Mouse (Mus musculus) neural tube, embryonic 11.5 days (tissue): ENCODE measurements around the gene Brms1. TPM values are rescaled to one million over a fixed set of nuclear protein-coding genes. Genes with fewer than 3 reads are reported as not detected.
A peak's percentile ranks its signal among the peaks of the same experiment; 100 is the strongest.

ENCODE experiments used
- ATAC-seq: fragments of 200-750 bp; cut with Nextera tagmentation; 2 replicates; pipeline ENCODE4 v1.8.0; 2017; ENCODE audit warnings: moderate number of reproducible peaks, mild to moderate bottlenecking, moderate TSS enrichment, moderate library complexity; ENCODE audit not compliant: insufficient read depth, low FRiP score, low TSS enrichment
- DNase-seq: peaks from one replicate; pipeline ENCODE4 v3.0.0-alpha.2; 2015; ENCODE audit warnings: low spot score
- H3K27ac ChIP-seq: fragments of 300-500 bp; sonication (generic); 2 replicates; pipeline ENCODE4 v1.5.1; 2014; ENCODE audit warnings: low read depth, mild to moderate bottlenecking, low read length
- H3K27me3 ChIP-seq: fragments of 300-500 bp; sonication (generic); 2 replicates; pipeline ENCODE4 v1.6.1; 2014; ENCODE audit warnings: mild to moderate bottlenecking, low read length, mixed read lengths; ENCODE audit not compliant: control insufficient read depth, insufficient read depth
- H3K36me3 ChIP-seq: fragments of 300-500 bp; sonication (generic); 2 replicates; pipeline ENCODE4 v1.6.1; 2014; ENCODE audit warnings: mild to moderate bottlenecking, low read length, moderate library complexity, mixed read lengths; ENCODE audit not compliant: control insufficient read depth, insufficient read depth
- H3K4me1 ChIP-seq: fragments of 300-500 bp; sonication (generic); 2 replicates; pipeline ENCODE4 v1.6.1; 2014; ENCODE audit warnings: low read length, mixed read lengths; ENCODE audit not compliant: control insufficient read depth, insufficient read depth
- H3K4me2 ChIP-seq: fragments of 300-500 bp; sonication (generic); 2 replicates; pipeline ENCODE4 v1.6.1; 2014; ENCODE audit warnings: low read depth, mild to moderate bottlenecking, moderate library complexity
- H3K4me3 ChIP-seq: fragments of 300-500 bp; sonication (generic); 2 replicates; pipeline ENCODE4 v1.5.1; 2014; ENCODE audit warnings: low read depth, low read length
- H3K9ac ChIP-seq: fragments of 300-500 bp; sonication (generic); 2 replicates; pipeline ENCODE4 v1.6.1; 2014; ENCODE audit warnings: mild to moderate bottlenecking, low read length
- H3K9me3 ChIP-seq: fragments of 300-500 bp; sonication (generic); 2 replicates; pipeline ENCODE4 v1.6.1; 2016; ENCODE audit warnings: low read length; ENCODE audit not compliant: control insufficient read depth
- WGBS: fragments of 180-500 bp; shearing (Covaris S2); extraction: QIAGEN DNeasy Blood & Tissue Kit; methylation state at CpG from one replicate; pipeline ENCODE4 v1.1.7; 2014; 5-methylcytosine and 5-hydroxymethylcytosine counted together
- polyA plus RNA-seq: library from polyadenylated mRNA; unstranded; fragments of >200 nt; fragmentation: Nextera tagmentation; extraction: Ambion mirVana; gene quantifications from 2 replicates; pipeline ENCODE4 v1.2.1, GENCODE M21; 2014

Brms1 gene
- polyA plus RNA-seq, 1 experiment from 2014 or later, result 78.9 TPM

- Histone ChIP-seq H3K36me3 (no peaks in the 10 kb centered on the region; the same call in 1 of the 2 replicates), H3K4me3 (no peak overlapping the region), H3K27me3 (no peaks in the 10 kb centered on the region), H3K4me2 (no peak overlapping the region), H3K4me1 (no peaks in the 10 kb centered on the region; the same call in 1 of the 2 replicates), H3K9ac (no peak overlapping the region), H3K9me3 (no peaks in the 10 kb centered on the region), H3K27ac (no peak overlapping the region)
- DNase-seq (no peak), ATAC-seq (no peak)
- WGBS, result 79% methylated on average over 3 of the region's 3 CpGs
These were observed 8.5 kb upstream of the Brms1 start for GRCm38 (mm10) chr19:5032686-5033085.

GRCm38 (mm10) chr19:5036577-5036976, 4.6 kb upstream of the Brms1 start:
- H3K4me2 ChIP-seq, result no peak overlapping the region
- H3K27ac ChIP-seq, result no peak overlapping the region
- ATAC-seq (no peak), DNase-seq (no peak)
- no peak overlapping the region for H3K9ac ChIP-seq
- H3K4me3 ChIP-seq, result no peak overlapping the region
- peaks cover 20% of the 10 kb centered on the region for H3K4me1 ChIP-seq
- no peaks in the 10 kb centered on the region for H3K36me3 ChIP-seq
- no peaks in the 10 kb centered on the region for H3K27me3 ChIP-seq
- H3K9me3 ChIP-seq, result no peaks in the 10 kb centered on the region
- WGBS, result 82% methylated on average over 4 of the region's 4 CpGs

- peak overlapping the region; percentile 98 for H3K4me2 ChIP-seq
- H3K27me3 ChIP-seq, result no peaks in the 10 kb centered on the region
- DNase-seq (peak; percentile 87), ATAC-seq (peak; percentile 41)
- peak overlapping the region; percentile 85 for H3K4me3 ChIP-seq
- no peaks in the 10 kb centered on the region for H3K9me3 ChIP-seq
- peak overlapping the region; percentile 86 for H3K9ac ChIP-seq
- H3K27ac ChIP-seq, result peak overlapping the region; percentile 66
- no peaks in the 10 kb centered on the region for H3K36me3 ChIP-seq
- H3K4me1 ChIP-seq, result peaks cover 25% of the 10 kb centered on the region
- WGBS, result 7% methylated on average over 32 of the region's 32 CpGs
These were observed 3.2 kb upstream of the Brms1 start for GRCm38 (mm10) chr19:5037678-5038571.

GRCm38 (mm10) chr19:5038709-5039156, 2.4 kb upstream of the Brms1 start, which contains the start of the genes B4gat1 and AC124502.3:
Gene B4gat1 (plus strand): TSS chr19:5038826.
Gene AC124502.3 (plus strand): TSS chr19:5038891.
- DNase-seq (peak; percentile 95), ATAC-seq (peak; percentile 87)
- H3K4me1 ChIP-seq, result peaks cover 25% of the 10 kb centered on the region
- H3K4me2 ChIP-seq, result peak within 1 kb of the TSS; percentile 98
- H3K9ac ChIP-seq, result peak within 1 kb of the TSS; percentile 86
- H3K9me3 ChIP-seq, result no peaks in the 10 kb centered on the region
- no peaks in the 10 kb centered on the region for H3K27me3 ChIP-seq
- 0% methylated on average over 43 of the region's 44 CpGs for WGBS
- H3K27ac ChIP-seq, result peak within 1 kb of the TSS; percentile 66
- peak within 1 kb of the TSS; percentile 85 for H3K4me3 ChIP-seq
- H3K36me3 ChIP-seq, result no peaks in the 10 kb centered on the region

GRCm38 (mm10) chr19:5039301-5040114, 1.6 kb upstream of the Brms1 start:
- 13% methylated on average over 41 of the region's 41 CpGs for WGBS
- Histone ChIP-seq H3K4me2 (peak overlapping the region; percentile 98), H3K36me3 (no peaks in the 10 kb centered on the region), H3K27ac (0 out of 2 replicates have a peak overlapping the region, but pooled peaks have one; percentile 66), H3K4me1 (peaks cover 25% of the 10 kb centered on the region), H3K9ac (peak overlapping the region; percentile 86), H3K4me3 (peak overlapping the region; percentile 85), H3K9me3 (no peaks in the 10 kb centered on the region), H3K27me3 (no peaks in the 10 kb centered on the region)
- DNase-seq, result no peak
- ATAC-seq, result peak; percentile 37

- H3K4me3 ChIP-seq, result peak overlapping the region; percentile 90
- 0 out of 2 replicates have a peak, but pooled peaks have one; percentile 11 for ATAC-seq
- H3K27me3 ChIP-seq, result no peaks in the 10 kb centered on the region
- 2% methylated on average over 16 of the region's 16 CpGs for WGBS
- peak overlapping the region; percentile 66 for H3K9ac ChIP-seq
- no peak for DNase-seq
- peak overlapping the region; percentile 44; the same call in 1 of the 2 replicates for H3K27ac ChIP-seq
- H3K4me2 ChIP-seq, result peak overlapping the region; percentile 98
- no peaks in the 10 kb centered on the region for H3K9me3 ChIP-seq
- H3K4me1 ChIP-seq, result peaks cover 25% of the 10 kb centered on the region
- peaks cover 4% of the 10 kb centered on the region; the same call in 1 of the 2 replicates for H3K36me3 ChIP-seq
These were observed 434 bp downstream of the Brms1 start for GRCm38 (mm10) chr19:5041588-5041987.

GRCm38 (mm10) chr19:5045531-5045930, 4.4 kb downstream of the Brms1 start:
- peaks cover 6% of the 10 kb centered on the region for H3K36me3 ChIP-seq
- ATAC-seq (no peak), DNase-seq (no peak)
- no peak overlapping the region for H3K27ac ChIP-seq
- H3K4me3 ChIP-seq, result no peak overlapping the region
- H3K9me3 ChIP-seq, result no peaks in the 10 kb centered on the region
- no peak overlapping the region for H3K9ac ChIP-seq
- peaks cover 9% of the 10 kb centered on the region for H3K4me1 ChIP-seq
- H3K27me3 ChIP-seq, result peaks cover 1% of the 10 kb centered on the region; the same call in 1 of the 2 replicates
- no peak overlapping the region for H3K4me2 ChIP-seq
- 85% methylated on average over 4 of the region's 4 CpGs for WGBS
